Mouse (Mus musculus): ENCODE data around the gene Arhgef3.

The Arhgef3 gene

GRCm38 (mm10) chr14:27319386-27319785 is 204.7 kb downstream of the Arhgef3 start:
- no peak for DNase-seq (ENCODE audit: low read depth)

DNA sequence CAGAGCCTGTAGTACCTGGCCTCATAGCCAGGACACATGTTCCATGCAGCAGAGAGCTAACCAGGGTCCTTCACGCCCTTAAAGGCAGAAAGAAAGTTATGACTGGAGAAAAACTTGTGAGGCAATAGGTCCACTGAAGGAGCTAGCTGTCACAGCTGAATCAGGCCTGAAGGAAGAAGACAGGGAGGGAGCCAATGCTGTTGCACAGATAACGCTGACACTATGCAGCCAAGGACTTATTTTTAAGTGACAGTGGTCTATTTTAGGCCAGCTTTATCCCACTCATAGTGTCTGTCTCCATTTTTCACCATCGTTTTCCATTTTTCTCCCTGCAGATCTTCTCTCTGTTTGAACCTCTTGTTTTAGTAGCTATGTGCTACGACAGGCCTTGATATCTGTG is 207.3 kb downstream of the Arhgef3 start:
- no peak for DNase-seq (ENCODE audit: low read depth)

DNA sequence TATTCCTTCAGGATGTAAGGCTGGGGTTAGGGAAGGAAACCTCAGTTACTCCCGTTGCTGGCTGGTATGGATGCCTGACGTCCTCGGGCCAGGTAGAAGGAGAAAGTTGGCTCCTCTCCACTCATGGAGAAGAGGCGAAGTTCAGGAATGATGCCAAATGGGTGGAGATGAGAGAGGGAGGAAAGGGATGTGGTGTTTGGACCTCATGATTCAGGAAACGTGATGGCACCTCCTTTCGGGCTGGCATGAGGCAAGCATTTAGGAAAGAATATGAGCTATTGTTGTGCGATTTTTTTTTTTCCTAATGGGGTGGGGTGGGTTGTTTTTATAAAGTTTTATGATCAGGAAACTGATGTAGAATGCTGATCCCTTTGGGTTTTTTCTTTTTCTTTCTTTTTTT is 210.0 kb downstream of the Arhgef3 start:
- no peak for DNase-seq (ENCODE audit: low read depth)

DNA sequence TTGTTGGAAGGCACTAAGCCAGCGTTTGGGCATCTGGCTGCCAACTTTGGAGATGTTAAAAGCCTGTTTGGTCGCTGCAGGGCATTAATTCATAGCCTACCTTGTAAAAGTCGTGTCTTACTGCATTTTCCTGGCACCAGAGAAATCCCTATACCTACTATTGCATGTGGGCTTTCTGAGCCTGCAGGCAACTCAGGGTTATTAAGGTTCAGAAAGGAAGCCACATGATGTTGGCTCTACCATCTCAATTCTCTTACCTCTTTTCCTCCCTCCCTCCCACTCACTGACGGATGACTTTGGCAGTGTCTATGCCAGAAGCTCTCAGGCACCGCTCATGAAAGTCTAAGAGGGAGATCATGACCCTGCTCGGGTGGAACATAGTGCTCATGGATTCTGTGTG is 210.8 kb downstream of the Arhgef3 start:
- DNase-seq (ENCODE audit: low read depth): no peak

- DNase-seq (ENCODE audit: low read depth): peak; percentile 53
These were observed 213.2 kb downstream of the Arhgef3 start for GRCm38 (mm10) chr14:27327862-27328261.

DNA sequence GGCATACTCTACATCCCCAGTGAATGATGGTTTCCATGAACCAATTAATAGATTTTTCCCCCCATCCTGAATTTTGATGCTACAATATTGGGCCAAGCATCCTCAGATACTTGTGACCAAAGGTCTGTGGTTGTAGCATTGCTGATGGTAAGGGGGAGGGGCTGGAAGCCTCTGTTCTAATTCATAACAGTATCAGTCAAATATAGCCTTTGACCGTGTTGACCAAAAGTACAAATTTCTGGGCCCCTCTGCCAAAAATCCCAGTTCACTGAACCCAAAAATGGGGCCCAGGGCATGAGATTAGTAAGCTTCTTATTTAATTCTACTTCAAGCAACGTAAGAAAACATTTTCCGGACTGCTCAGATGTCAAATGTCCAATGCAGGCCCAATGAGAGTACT is 214.3 kb downstream of the Arhgef3 start:
- DNase-seq (ENCODE audit: low read depth): no peak

GRCm38 (mm10) chr14:27331490-27332035 is 216.9 kb downstream of the Arhgef3 start:
- DNase-seq (ENCODE audit: low read depth): no peak

DNA sequence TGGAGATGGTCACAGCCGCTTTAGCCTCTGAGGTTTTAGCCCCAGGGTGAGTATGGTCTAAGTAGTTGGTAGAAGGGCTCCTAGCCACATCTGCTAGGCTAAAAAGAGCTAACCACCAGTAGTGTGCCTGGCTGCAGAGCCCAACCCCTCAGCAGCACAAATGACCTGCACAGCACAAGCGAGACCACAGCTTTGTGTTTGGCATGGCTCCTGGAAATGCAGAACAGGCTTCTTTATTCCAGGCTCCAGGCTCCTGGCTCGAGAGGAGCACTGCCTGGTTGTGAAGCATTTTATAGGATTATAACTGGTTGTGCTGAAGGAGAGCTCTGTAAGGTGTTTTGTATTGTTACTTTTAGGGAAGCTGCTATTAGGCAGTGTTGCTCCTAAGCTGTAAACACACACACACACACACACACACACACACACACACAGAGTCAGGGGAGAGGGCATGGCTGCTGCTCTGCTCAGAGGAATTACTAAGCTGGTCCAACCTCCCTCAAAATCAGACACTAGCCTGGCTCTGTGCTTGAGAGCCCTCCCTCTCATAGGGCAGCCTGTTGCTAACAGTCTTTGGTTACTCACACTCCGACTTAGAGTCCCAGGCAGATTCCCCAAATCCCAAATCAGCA is 217.8 kb downstream of the Arhgef3 start:
- no peak for DNase-seq (ENCODE audit: low read depth)

GRCm38 (mm10) chr14:27335331-27336207 is 220.9 kb downstream of the Arhgef3 start:
- DNase-seq (ENCODE audit: low read depth): no peak

DNA sequence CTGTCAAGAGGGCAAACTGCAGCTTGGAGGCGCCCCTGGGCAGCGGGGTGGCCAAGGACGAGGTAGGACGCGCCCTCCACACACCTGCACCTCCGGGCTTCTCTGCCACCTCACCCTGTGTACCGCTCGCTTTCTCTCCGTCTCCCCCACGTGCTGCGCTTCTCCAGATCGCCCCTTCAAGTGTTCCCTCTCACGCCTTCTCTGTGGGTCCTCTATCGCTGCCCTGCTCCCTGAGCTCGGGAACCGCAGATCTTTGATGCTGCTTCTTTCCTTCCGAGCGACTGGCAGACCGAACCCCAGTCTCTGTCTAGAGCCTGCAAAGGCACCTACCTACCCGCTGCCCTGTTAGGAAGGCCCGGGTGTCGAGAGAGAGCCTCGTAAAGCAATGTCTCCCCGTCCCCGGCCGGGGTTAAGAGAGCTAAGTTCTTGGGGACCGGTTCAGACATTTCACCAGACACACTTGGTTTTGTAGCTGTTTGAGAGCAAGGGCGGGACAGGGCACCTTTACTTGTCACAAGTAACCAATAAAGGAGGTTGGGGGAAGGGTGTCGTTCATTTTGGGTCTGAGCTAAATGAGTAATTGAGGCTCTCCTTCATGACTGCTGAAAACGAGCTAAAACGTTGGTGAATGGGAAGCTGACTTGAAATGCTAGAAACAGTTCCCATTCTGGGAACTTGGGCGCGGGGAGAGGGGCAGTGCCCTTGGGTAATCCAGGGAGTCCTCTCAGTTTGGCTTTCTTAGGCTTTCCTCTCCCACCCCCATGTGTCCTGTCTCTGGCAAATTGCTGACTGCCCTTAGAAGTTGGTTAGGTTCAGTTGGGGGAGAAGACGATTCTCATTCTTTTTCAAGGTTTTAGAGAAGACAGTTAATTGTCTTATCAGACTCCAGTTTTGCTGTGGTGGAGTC is 221.8 kb downstream of the Arhgef3 start:
- no peak for DNase-seq (ENCODE audit: low read depth)

DNA sequence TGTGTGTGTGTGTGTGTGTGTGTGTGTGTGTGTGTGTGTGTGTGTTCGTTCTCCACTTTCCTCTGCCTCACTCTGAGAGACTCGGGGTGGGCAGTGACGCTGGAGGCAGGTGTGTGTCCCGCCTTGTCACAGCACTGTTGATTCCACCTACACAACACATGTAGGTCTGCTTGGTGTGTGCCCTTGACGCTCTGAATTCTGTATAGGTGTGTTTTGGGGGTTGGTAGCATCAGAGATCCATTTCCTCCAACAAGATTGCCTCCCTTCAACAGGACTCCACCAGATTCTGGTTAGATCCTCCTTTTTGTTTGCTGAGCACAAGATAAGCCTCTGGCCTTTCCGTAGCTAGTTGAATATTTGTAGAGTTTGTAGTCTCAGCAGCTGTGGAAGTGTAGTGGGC is 222.5 kb downstream of the Arhgef3 start:
- no peak for DNase-seq (ENCODE audit: low read depth)

DNA sequence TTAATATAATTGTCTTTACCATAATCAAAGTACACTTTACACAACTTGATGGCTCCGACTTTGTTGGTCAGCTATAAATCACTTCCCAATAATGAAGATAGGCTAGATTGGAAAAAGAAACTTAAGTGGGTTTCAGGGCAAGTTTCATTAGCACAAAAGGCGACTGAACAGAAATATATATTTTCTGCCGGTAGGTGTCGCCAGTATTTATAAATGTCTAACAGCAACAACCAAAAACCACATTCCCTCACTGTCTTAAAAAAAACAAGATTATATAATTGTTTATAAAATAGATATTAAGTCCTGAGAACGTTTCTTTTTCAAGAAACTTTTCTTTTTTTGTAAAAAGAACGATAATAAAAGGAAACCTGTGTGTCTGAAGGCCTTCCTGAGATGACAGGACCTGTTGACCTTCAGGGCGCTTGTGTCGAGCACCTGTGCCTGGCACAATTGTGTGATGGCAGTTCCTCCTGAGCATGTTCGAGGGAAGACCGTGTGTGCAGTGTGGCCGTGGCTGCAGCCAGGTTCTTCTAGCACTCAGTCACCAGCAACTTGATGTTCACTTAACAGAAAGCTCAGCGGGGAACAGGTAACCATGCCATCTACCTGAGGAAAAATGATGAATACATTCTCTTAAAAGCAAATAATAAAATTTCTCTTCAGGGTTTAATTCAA is 223.5 kb downstream of the Arhgef3 start:
- DNase-seq (ENCODE audit: low read depth): peak; percentile 77

DNA sequence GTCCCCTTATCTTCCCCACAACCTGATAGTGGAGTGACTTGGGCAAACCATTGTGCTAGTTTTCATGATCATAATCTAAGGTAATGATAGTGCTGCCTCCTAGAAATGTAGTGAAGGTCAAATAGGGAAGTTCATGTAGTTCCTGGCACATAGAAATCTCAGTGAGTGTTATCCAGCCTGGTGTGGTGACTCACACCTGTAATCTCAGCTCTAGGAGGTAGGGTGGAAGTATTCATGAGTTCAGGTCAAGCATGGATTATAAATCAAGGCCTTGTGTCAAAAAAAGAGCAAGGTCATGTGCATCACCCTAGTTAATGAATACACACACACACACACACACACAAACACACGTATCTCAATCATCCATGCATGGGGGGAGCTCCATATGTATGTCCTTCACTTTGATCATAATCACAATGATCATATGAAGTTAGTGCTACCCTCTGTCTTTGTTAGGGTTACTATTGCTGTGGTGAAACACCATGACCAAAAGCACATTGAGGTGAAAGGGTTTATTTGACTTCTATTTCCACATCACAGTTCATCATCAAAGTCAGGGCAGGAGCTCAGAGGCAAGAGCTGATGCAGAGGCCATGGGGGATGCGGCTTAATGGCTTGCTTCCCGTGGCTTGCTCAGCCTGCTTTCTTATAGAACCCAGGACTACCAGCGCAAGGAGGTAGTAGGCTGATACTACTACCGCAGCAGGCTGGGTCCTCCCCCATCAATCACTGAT is 226.2 kb downstream of the Arhgef3 start:
- DNase-seq (ENCODE audit: low read depth): no peak

GRCm38 (mm10) chr14:27341486-27341885 is 226.8 kb downstream of the Arhgef3 start:
- peak; percentile 89 for DNase-seq (ENCODE audit: low read depth)

DNA sequence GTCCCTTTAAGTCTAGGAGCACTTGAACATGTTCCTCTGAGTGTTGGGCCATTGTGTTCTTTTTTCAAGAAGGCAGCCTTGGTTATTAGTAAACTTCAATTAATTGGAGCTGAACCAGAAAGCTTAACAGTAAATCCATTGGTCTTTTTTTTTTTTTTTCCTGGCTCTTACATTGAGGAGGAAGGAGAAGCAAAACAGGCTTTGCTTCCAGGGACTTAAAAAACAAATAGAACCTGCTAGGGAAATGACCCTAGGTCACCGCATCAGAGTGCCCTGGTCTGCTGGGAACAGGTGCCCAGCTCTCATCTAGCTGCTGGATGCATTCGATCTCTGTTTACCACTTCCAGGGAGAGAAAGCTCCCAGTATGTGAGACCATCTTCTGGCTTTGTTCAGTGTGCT is 227.8 kb downstream of the Arhgef3 start:
- no peak for DNase-seq (ENCODE audit: low read depth)

- DNase-seq (ENCODE audit: low read depth): no peak
These were observed 229.7 kb downstream of the Arhgef3 start for GRCm38 (mm10) chr14:27344250-27344990.

GRCm38 (mm10) chr14:27345051-27345885 is 230.6 kb downstream of the Arhgef3 start:
- DNase-seq (ENCODE audit: low read depth): peak; percentile 32

DNA sequence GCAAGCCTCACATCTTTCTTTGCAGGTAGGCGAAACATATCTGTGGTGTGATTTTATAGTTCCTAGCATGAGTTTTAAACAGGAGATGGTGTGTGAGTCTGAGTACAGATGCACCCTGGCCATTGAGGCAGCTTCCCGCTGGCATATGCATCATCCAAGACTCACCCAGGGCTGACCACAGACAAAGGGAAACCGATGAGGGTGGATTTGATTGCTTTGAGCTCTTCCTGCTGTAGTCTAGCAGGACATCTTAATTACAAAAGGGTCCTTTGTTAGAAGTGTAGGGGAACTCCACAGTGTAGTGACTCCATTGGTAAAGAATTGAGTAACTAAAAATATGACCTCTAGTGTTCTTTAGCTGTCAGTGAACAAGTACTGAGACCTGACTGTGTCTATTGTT is 232.5 kb downstream of the Arhgef3 start:
- no peak for DNase-seq (ENCODE audit: low read depth)

- DNase-seq (ENCODE audit: low read depth): no peak
These were observed 233.0 kb downstream of the Arhgef3 start for GRCm38 (mm10) chr14:27347666-27348065.
